Mouse (Mus musculus): ENCODE measurements around the gene Gm49354. TPM values are rescaled to one million over a fixed set of nuclear protein-coding genes. Genes with fewer than 3 reads are reported as not detected.

Gene Gm49354
- not detected for total RNA-seq (2021)
- long read RNA-seq, experiment 1, partial matches to known transcripts, result 0 of 2 reads
- long read RNA-seq, experiment 1, other reads (novel, unspliced or antisense), result 2 of 2 reads
- long read RNA-seq, experiment 2, result 0 reads

DNA sequence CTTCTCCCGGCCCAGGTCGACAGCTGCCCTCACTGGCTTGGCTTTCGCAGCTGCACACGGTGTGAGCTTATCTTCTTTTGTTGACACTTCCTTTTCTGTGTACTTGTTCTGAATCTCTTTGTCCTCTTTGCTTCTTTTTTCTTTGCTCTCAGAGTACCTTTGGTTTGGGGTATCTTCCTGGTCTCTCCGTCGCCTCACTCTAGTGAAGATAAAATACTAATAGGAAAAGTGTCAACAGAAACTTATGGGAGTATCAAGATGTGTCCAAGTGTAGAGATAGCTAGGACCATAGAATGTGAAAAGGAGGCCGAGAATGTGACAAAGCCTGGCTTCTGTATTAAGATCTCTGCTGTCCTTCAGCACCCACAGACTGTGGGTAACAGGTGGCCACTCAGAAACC is at the start of gene Gm49354:
Gene Gm49354, minus strand, starts transcription at position 101 of the 400 bp plus-strand sequence.
- H3K4me3 ChIP-seq, result no peak within 1 kb of the TSS
- H3K27ac ChIP-seq, result no peak within 1 kb of the TSS
- no peak for DNase-seq (ENCODE audit: extremely low spot score in 1 of 2, low spot score in 2 of 2)
- intact Hi-C loops (cut with DNase I), result loop anchor here (5.0 kb wide), 1 partner anchor 35 kb away; no protein-coding TSS in a partner anchor
- no peak for TF ChIP-seq CTCF (IDR thresholded peaks at IDR 0.05)

DNA sequence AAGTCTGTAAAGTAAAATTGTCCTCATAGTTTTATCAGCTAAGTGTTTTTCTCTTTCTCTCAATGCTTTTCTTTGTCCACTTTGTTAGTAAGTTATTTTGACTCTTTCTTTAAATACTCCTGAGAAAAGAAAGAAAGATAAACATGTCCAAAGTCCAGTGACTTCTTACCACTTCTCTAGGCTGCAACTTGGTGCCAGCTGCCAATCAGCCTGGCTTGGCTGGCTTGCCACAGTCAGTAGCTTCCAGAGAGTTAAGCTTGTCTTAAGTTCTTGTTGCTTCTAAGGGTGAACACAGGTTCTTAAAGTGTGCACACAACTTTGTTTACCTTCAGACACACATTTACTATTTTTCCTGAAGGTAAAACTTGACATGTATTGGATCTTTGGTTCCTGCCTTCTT is 43.9 kb upstream of the Gm49354 start:
- no peak overlapping the region for H3K4me3 ChIP-seq
- TF ChIP-seq CTCF (IDR thresholded peaks at IDR 0.05), result no peak
- H3K27ac ChIP-seq, result no peak overlapping the region
- intact Hi-C loops (cut with DNase I), result no loop called here
- no peak for DNase-seq (ENCODE audit: extremely low spot score in 1 of 2, low spot score in 2 of 2)

DNA sequence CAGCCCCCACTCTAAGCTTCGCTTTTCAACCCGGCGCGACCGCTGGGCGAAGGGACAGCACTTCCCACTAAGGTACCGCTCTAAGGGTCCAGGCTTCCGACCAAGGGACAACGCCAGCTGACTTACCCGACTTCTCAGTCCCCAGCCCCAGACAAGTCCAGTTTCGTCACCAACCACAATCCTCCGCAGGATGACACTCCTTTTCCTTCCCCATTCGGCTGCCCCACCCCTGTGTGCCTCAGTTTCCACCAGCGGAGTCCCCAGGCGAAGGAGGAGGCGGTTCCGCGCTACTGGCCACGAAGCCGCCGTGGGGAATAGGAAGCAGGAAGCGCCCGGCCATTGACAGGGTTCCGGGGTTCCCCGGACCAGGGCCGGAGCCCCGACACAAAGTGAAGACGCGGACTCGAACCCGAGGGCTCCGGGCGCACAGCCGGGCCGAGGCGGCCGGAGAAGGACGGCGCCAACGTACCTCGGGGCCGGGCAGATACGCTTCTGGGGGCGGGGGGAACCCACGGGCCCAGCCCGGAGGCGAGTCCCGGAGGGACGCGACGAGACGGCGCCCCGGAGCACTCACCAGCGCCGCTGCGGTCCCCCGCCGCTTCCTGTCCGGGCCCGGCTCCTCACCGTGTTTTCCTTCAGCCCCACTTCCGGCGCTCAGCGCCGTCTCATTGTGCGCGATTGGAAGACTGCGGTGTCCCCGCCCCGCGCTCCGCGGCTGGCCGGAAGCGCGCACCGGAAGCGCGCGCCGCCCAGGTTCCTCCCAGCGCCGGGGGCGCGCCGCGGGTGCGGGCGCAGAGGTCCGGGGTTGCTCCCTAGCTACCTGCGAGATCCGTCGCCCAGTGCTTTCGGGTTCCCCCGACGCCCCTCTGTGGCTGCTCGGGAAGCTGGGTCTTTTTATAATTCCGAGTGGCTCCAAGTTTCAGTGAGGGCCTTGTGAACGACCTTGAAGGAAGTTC is 40.7 kb upstream of the Gm49354 start, which contains the start of gene Tut7:
Gene Tut7, minus strand, starts transcription at position 641 of the 956 bp plus-strand sequence.
- Histone ChIP-seq H3K4me3 (peak within 1 kb of the TSS; percentile 71), H3K27ac (peak within 1 kb of the TSS; percentile 97)
- TF ChIP-seq CTCF (IDR thresholded peaks at IDR 0.05), result no peak
- peak; percentile 91 to 94 for DNase-seq (ENCODE audit: extremely low spot score in 1 of 2, low spot score in 2 of 2)
- intact Hi-C loops (cut with DNase I), result no loop called here

DNA sequence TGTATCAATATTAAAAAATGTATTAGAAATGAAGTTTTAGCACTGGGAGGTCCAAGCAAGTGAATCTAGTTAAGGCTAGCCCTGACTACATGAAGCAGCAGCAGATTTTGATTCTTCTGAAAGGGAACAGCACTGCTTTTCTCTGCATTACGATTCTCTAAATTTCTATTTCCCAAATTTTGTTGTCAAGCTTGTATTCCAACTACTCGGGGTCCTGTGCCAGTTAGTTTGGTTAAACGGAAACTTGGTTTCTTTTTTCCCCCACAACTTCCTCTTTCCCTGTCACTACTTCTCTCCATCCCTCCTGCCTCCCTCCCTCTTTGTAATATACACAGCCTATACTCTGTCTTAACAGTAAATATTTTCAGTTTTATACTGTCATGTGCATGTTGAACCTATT is 38.8 kb upstream of the Gm49354 start:
- Histone ChIP-seq H3K27ac (no peak overlapping the region), H3K4me3 (peak overlapping the region; percentile 71)
- intact Hi-C loops (cut with DNase I), result no loop called here
- TF ChIP-seq CTCF (IDR thresholded peaks at IDR 0.05), result no peak
- no peak for DNase-seq (ENCODE audit: extremely low spot score in 1 of 2, low spot score in 2 of 2)

DNA sequence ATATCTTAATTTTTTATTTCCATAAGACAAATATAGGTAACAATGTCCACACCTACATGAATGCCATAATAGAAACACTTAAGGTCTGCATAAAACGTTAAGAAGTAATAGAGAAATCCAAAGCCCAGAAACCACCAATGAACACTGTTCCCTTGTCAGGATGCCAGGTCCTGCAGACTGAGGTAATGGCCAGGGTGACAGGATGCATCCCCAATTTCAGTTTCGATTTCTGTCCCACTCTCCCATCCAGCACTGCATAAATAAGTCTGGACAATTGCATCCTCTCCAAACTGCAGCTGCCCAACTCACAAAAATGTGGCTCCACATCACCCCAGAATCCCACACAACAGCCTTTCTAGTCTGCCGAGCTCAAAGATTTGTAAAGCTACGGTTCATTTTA is 38.1 kb upstream of the Gm49354 start:
- intact Hi-C loops (cut with DNase I), result no loop called here
- no peak for DNase-seq (ENCODE audit: extremely low spot score in 1 of 2, low spot score in 2 of 2)
- peak overlapping the region; percentile 71 for H3K4me3 ChIP-seq
- TF ChIP-seq CTCF (IDR thresholded peaks at IDR 0.05), result no peak
- H3K27ac ChIP-seq, result no peak overlapping the region

DNA sequence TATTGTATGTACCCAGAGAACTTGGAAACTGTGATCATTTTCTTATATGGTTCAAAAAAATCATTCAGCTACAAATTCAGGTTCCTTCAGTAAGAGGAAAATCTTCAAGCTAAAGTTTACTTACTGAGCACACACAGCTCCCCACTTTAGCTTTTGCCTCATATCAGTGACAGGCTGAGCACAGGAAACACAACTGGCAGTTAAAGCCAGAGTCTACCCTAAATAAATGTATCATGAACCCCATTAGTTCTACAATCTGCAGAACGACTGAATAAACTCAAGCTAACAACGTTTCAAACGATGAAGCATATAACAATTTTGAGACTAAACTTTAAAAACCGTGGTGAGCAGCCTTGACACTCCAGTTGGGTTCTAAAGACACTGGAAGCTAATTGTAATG is 35.3 kb upstream of the Gm49354 start:
- no peak for DNase-seq (ENCODE audit: extremely low spot score in 1 of 2, low spot score in 2 of 2)
- Histone ChIP-seq H3K4me3 (no peak overlapping the region), H3K27ac (no peak overlapping the region)
- TF ChIP-seq CTCF (IDR thresholded peaks at IDR 0.05), result no peak
- intact Hi-C loops (cut with DNase I), result loop anchor here (5.0 kb wide), 1 partner anchor 35 kb away; the partner anchor contains the start of gene Gm49354

DNA sequence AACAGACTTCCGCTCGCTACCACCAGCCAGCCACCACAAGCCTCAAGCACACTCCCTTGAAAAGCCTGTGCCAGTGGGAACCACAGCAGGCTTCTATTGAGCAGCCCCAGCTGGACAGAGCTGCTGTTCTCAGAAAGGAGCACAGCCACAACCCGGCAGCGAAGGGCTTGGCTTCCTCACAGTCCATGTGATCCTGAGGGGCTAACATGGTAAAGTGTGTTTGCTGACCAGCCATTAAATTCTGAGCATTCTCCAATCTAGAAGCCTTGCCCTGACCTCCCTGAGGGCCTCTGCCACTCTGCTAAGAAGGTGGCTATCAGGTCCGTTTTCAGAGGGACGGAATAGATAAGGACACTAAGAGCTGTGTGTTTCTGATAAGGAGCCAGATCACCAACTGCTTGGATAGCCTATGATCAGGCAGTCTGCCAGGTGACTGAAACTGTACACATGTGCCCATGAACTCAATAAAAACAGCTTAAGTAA is 32.1 kb upstream of the Gm49354 start:
- Histone ChIP-seq H3K27ac (no peak overlapping the region), H3K4me3 (no peak overlapping the region)
- TF ChIP-seq CTCF (IDR thresholded peaks at IDR 0.05), result no peak
- intact Hi-C loops (cut with DNase I), result no loop called here
- no peak for DNase-seq (ENCODE audit: extremely low spot score in 1 of 2, low spot score in 2 of 2)

DNA sequence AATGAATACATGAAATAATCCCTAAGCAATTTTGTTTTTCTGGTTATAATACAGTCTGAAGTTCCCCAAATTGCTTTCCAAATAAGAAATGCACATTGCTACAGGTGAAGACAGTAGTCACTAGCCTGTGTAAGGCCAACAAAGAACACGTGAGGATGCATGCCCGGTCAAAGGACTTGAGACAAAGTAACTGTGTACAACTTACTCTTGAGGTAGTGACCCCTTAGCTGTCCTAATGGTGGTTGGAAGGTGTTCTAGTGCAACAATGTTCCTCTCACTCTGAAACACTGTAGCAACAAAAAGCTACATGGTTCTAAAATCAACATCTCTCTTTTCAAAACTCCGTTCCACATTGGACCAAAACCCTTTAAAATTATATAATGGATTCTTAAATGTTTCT is 29.5 kb upstream of the Gm49354 start:
- H3K27ac ChIP-seq, result no peak overlapping the region
- no peak overlapping the region for H3K4me3 ChIP-seq
- TF ChIP-seq CTCF (IDR thresholded peaks at IDR 0.05), result no peak
- intact Hi-C loops (cut with DNase I), result no loop called here
- DNase-seq (ENCODE audit: extremely low spot score in 1 of 2, low spot score in 2 of 2), result no peak

DNA sequence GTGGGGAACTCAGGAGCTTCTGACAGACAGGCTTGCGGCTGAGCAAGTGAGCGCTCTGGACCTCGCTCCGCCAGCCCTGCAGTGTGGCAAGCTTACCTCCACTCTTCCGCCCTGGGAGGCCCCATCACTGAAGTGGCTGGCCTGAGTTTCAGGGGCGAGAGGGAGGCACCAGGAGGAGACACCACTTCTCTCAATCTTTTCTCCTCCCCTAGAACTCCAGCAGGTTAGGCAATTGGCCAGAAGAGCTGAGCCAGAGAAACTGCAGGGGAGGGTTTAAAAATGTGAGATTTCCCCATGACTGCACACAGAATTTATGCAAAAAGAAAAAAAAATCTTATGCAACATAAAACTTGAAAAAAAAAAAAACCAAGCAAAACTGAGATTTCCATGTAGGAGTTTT is 19.0 kb upstream of the Gm49354 start:
- H3K27ac ChIP-seq, result peak overlapping the region; percentile 65
- peak in 1 of 2 experiments; percentile 40 for DNase-seq (ENCODE audit: extremely low spot score in 1 of 2, low spot score in 2 of 2)
- TF ChIP-seq CTCF (IDR thresholded peaks at IDR 0.05), result no peak
- no peak overlapping the region for H3K4me3 ChIP-seq
- intact Hi-C loops (cut with DNase I), result no loop called here

DNA sequence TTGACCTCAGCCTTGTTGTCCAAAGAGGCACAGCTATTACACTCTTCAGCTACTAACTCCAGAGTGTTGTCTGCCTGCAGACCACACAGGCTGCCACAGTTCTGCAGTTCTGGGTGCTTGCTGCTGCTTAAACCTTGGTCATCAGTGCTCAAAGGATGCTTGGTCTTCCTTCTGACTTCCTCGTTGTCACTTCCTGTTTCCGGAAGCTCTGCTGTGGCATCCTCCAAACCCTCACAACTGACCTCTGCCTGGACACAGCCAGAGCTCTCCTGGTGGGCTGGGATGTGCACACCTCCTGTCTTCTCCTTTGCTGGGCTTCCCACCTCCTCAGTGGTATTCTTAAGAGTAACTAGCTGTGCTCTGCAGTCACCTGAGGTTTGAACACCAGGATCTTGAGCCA is 18.0 kb upstream of the Gm49354 start:
- intact Hi-C loops (cut with DNase I), result no loop called here
- Histone ChIP-seq H3K4me3 (no peak overlapping the region), H3K27ac (no peak overlapping the region)
- no peak for DNase-seq (ENCODE audit: extremely low spot score in 1 of 2, low spot score in 2 of 2)
- no peak for TF ChIP-seq CTCF (IDR thresholded peaks at IDR 0.05)

DNA sequence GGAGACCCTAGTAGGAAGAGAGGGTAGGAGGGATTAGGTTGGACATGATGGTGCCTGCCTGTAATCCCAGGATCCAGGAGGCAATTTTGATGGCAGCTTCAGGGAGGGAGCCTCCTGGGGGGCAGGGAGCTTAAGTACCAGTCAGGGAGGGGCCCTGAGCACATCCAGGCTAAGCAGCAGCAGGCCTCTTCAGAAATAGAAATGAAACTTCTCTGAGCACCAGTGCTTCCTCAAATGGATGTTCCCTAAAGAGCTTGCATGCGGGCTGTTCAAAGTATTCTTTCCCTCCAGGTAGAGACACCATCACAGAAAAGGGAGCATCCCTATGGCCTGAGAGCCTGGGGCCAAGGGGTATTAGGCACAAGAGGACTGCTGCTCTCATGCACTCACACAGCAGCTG is 16.3 kb upstream of the Gm49354 start:
- Histone ChIP-seq H3K4me3 (no peak overlapping the region), H3K27ac (no peak overlapping the region)
- no peak for DNase-seq (ENCODE audit: extremely low spot score in 1 of 2, low spot score in 2 of 2)
- no peak for TF ChIP-seq CTCF (IDR thresholded peaks at IDR 0.05)
- intact Hi-C loops (cut with DNase I), result no loop called here

DNA sequence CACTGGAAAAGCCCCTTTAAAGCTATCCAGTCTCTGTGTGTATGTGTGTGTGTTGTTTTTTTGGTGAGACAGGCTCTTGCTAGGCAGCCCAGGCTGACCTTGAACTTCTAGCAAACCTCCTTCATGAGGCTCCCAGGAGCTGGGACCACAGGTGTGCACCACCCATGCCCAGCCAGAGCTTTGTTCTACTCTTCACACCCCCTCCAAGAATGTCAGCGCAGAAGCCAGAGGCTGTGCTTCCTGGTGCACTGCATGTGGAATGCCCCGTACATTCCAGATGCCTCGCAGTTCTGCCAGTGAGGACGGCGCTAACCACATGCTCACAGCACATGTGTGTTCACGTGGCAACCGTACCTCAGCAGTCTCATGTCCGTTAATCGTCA is 14.4 kb upstream of the Gm49354 start:
- no peak overlapping the region for H3K4me3 ChIP-seq
- no peak overlapping the region for H3K27ac ChIP-seq
- DNase-seq (ENCODE audit: extremely low spot score in 1 of 2, low spot score in 2 of 2), result no peak
- intact Hi-C loops (cut with DNase I), result no loop called here
- no peak for TF ChIP-seq CTCF (IDR thresholded peaks at IDR 0.05)

Data from left cerebral cortex, adult 2 months (tissue).